Mouse (Mus musculus) kidney, adult 8-10 months (tissue): Measurements from ENCODE around the gene Trpm3.
"Not testable (repeated sequence)": the region's sequence is repeated elsewhere in the genome, so short reads cannot be mapped to it uniquely, and the experiment has no call there.

ENCODE experiments used
- DNase-seq, 2 experiments: peaks; one replicate each; pipeline ENCODE4 v3.0.0; 2022

The Trpm3 gene

GRCm38 (mm10) chr19:23000293-23000692, 861.4 kb downstream of the Trpm3 start:
- DNase-seq, result no peak

- no peak for DNase-seq
Measured at GRCm38 (mm10) chr19:23003861-23004260, 865.0 kb downstream of the Trpm3 start.

GRCm38 (mm10) chr19:23005851-23006250, 867.0 kb downstream of the Trpm3 start:
- no peak for DNase-seq

DNA sequence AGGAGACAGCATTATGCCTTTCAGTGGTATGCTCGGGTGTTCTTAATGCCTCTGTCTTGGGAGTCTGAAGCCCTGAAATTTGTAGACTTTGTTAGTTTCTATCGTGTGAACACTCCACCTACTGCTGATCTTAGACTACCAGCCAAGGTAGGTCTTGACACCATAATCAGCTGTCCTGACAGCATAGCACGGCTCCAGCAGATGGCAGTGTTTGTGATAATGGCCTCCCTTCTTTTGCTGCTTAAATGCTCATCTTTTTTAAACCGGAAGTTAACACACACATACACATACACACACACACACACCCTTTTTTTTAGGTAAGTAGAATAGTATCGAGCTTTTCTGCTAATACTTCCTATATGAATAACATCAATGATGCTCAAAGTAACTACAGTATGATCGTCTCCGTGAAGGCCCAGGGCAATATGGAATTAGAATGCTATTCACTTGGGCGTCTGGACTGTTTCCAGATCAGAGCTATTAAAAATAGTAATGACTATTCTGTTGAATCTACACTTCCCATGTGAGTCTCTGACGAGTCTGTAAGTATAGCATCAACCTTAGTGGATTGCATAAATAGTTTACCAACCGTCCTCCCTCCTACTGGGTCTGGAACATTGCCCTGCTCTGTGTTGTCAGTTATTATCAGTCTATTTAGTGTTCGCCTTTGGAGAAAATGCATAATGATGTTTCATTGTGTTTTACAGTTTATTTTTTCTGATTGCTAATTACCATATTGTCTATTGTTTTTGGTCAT, 867.8 kb downstream of the Trpm3 start:
- peak; percentile 41 to 71 for DNase-seq

DNA sequence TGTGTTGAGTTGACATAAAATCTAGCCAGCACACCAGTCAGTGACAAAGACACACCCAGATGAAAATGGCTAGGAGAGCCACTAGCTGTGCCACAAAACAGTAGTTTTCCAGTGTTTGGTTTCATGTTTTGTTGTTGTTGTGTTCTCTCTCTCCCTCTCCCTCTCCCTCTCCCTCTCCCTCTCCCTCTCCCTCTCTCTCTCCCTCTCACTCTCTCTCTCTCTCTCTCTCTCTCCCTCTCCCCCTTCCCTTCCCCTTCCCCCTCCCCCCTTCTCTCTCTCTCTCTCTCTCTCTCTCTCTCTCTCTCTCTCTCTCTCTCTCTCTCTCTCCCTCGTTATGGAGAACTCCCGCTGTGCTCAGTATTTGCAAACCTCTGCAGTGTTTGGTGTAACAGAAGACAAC, 874.8 kb downstream of the Trpm3 start:
- no peak for DNase-seq

- DNase-seq, result peak; percentile 68 to 80
Measured at GRCm38 (mm10) chr19:23015516-23015915, 876.7 kb downstream of the Trpm3 start.

DNA sequence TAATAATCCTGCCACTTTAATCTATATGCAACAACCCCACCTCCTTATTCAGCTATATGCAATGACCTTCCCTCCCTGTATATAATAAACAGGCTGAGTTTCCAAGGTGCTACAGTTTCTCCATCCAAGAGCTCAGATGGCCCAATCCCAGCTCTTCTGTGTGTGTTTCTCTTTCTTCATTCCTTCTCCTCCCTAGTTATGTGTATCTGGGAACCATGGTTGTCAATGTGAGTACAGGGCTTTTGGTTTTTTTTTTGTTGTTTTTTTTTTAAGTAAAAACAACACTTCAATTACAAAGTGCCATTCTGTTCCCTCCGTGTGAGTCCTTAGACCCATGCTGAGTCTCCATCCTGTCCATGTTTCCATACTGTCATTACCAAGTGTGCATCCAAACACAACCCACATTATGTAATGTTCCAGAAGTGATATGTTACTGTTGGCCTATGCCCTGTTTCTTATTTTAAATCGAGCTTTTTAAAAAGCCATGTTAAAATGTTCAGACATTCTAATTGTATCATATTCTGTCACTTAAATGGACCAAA, 879.4 kb downstream of the Trpm3 start:
- DNase-seq, result no peak

DNA sequence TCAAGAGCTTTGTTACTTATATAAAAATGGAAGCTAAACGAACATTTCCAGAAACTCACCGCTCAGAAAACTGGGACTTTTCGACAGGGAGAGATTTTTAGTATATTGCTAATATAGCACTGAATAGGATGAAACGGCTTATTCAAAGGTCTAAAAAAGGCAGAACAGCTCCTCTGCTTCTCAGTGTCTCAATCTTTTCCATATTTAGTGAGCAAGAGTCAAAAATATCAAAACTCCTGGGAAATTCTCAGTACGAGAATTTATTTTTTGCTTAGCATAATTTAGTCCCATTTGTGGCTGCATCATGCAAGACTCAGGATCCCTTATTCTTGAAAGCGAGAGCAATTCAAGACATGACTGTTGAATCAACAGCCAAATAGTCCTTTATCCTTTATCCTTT, 884.1 kb downstream of the Trpm3 start:
- DNase-seq, result no peak

- no peak for DNase-seq
Measured at GRCm38 (mm10) chr19:23023316-23023960, 884.6 kb downstream of the Trpm3 start.

DNA sequence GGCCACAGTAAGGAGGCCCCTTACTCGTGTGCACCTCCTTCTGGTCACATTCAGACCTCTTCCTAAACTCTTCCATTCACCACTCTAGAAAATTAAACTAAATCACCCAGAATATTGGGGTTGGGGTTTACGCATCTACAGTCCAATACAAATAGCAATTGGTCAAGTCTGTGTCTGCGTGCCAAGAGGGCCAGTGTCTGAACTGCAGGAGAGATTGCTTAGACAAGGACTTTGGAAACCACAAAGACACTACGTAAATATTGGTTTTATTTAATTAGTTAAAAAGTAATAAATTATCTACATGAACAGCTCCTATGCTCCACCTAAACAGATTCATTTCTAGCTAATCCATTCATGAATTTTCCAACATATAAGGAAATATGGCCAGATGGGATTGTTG, 886.0 kb downstream of the Trpm3 start:
- DNase-seq, result no peak

GRCm38 (mm10) chr19:23026427-23026826, 887.6 kb downstream of the Trpm3 start:
- no peak for DNase-seq

- no peak for DNase-seq
Measured at GRCm38 (mm10) chr19:23028283-23028682, 889.4 kb downstream of the Trpm3 start.

GRCm38 (mm10) chr19:23033343-23033742, 894.5 kb downstream of the Trpm3 start:
- DNase-seq, result not testable (repeated sequence)

GRCm38 (mm10) chr19:23034117-23034516, 895.3 kb downstream of the Trpm3 start:
- DNase-seq, result no peak

- DNase-seq, result peak; percentile 91 to 92
Measured at GRCm38 (mm10) chr19:23034933-23035332, 896.1 kb downstream of the Trpm3 start.

DNA sequence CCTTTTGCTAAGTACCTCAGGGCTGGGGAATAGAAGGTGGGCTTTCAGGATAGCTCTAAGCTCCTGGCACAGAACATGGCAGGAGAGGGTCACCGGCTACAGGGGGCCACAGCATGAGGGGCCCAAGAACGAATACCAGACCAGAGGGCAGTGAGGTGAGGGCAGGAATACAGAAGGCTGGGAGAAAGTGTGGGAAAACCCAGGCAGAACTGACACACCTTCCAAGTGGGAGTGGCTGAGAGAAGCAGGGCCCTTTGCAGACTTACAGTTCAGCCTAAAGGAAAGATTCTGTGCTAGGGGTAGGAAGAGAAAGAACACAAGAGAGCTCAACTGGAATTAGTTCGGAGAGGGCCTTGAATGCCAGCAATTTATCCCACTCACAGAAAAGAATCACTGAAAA, 896.9 kb downstream of the Trpm3 start:
- no peak for DNase-seq

- no peak for DNase-seq
Measured at GRCm38 (mm10) chr19:23036782-23037477, 898.1 kb downstream of the Trpm3 start.

GRCm38 (mm10) chr19:23037499-23037898, 898.7 kb downstream of the Trpm3 start:
- no peak for DNase-seq

- peak; percentile 74 to 83 for DNase-seq
Measured at GRCm38 (mm10) chr19:23038321-23038720, 899.5 kb downstream of the Trpm3 start.

- peak in 1 of 2 experiments; percentile 60 for DNase-seq
Measured at GRCm38 (mm10) chr19:23041483-23042167, 902.8 kb downstream of the Trpm3 start.

DNA sequence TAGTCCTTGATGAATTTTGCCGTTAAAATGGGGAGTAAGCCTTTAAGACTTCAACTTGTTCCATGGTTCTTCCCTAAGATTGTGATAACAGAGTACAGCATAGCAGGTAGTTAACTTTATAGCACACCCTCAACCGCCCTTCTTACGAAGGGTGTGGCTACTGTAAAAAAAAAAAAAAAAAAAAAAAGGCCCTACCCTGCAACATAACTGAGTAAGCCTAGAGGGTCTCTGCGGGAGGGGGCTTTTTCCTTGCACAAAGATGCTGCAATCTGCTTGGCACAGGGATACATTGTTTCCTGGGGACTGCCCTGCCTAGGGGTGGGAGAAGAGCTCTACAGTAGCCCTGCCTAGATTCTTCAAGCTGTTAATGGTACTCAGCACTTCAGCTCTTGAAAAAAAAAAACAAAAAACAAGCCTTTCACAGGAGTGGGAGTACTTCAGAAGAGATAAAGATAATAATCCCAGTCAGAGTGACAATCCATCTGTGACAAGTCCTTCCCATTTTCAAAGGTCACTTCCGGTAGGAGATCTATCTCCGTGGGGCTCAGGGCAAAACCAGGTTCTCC, 903.4 kb downstream of the Trpm3 start:
- no peak for DNase-seq

DNA sequence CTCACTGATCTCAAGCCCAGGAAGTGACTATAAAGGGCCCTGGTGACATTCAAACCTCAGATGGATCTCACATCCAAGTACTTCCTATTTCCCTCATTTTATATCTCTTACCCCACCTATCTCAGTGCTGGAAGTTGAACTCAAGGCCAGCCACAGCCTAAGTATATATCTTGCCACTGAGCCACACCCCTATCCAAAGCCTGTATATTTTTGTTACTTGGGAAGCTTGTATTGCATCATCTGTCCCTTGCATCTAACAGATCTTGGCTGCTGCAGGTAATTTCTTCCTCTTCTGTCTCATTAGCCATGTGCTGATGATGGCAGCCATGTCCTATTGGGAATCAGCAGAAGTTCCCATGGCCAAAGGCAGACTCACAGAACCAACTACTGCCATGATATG, 904.9 kb downstream of the Trpm3 start:
- no peak for DNase-seq
